Mouse (Mus musculus): ENCODE results near the gene Immp2l.
A peak's percentile ranks its signal among the peaks of the same experiment; 100 is the strongest.

Immp2l gene

DNA sequence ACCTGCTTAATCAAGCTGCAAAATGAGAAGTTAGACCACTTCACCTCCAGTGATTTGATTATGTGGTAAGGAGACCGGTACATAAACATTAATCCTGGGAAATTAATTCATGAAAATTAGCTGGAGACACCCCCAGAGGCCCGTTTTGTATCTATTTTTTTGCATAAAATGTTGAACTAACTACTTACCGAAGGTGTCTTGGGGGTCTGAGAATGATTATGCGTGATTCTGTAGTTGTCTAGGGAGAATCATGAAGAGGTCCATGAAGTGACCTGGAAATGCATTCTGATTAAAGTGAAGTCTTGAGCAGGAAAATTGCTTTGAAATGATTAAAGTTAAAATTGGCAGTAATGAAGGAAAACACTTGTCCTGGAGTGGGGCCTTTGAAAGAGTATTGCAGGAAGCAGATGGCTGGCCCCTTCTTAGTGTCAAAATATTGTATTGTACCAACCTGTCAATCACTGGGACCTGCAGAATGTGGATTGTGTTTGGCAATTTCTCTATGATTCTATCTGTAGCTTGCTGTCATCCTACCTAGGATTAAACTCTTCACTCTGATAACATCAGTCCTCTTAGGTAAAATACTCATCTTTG, 920.3 kb downstream of the Immp2l start:
- DNase-seq (ENCODE audit: extremely low read depth, insufficient read length, low spot score) = no peak

DNA sequence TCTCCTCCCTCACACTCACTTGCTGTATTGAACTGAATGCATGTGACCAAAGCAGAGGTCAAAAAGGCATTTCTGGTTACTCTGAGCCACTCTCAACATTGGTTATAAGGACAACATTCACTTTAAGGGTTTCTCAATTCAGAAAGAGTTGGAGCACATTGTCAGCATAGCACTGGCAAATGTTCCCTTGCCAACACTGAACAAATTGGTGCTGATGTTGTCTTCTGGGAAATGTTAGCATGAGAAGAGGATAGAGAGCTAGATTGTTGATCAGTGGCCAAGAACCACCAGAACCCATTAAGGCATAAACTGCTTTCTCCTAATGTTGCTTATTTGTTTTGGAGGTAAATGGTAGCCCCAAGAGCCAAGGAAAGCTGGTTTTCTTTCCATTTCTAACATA, 922.6 kb downstream of the Immp2l start:
- DNase-seq (ENCODE audit: extremely low read depth, insufficient read length, low spot score) = no peak

DNA sequence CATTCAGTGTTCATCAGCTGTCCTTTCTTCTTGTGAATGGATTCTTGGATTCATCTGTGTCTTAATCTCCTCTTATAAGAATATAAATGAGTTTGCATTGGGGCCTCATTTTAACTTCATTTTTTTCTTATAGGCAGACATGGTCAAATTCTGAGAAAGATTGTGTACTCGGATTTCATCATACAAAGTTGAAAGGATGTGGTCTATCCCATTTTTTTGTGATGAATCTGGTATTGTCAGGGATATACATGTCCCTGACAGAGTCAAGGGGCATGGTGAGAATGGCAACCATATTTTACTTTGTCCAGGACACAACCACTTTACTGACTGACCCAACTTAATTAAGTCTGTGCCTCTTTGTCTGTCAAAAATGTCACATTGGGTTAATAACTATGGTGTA, 925.5 kb downstream of the Immp2l start:
- DNase-seq (ENCODE audit: extremely low read depth, insufficient read length, low spot score) = no peak

DNA sequence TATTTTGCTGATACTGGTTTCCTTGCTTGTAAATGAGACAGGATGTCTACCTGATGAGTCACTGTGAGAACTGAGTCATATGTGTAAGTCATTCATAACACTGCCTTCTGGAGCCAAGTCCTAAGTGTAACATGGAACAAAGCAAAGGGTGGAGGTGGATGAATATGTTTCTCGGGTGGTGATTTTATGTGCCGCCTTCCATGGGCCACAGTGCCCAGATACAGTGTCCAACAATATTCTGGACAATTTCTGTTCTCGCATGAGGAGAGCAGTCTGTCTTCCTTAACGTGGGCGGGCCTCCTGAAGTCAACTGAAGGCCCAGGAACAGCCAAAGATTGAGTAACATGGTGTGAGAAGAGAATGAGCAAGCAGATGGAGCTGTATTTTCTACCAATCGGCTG, 926.0 kb downstream of the Immp2l start:
- peak; percentile 79 for DNase-seq (ENCODE audit: extremely low read depth, insufficient read length, low spot score)

DNA sequence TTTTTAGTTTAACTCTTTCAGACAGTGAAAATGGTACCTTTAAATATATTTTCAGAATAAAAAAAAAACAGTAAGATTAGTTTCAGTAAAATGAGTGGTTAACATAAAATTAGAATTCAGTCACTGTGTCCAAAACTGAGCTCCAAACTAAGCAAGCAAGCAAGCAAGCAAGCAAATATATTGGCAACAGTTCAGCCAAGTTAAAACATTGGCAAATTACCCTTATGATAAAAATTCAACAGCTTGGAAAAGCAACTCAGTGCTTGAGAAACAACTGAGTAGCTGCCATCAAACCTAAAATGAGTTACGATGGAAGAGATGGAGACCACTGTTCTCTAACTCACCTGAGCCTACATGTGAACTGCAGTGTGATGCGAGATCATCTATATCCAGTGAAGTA, 926.8 kb downstream of the Immp2l start:
- DNase-seq (ENCODE audit: extremely low read depth, insufficient read length, low spot score) = no peak

DNA sequence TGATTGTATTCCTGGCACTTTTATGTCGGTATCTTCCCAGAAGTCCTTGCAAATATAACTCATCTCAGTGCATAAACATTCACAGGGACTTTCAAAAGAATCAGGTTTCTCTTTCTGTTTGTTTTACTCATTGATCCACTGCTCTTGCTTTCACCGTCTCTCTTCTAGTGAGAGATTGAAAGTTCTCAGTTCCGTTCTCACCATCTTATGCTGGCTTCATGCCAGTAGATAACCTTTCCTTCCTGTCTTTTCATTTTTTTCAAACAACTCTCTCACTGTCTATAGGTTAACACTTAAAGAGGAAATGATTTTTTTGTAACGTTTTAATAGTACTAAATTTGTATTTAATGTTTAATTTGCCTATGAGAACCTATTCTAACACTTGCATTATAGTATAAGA, 937.1 kb downstream of the Immp2l start:
- DNase-seq (ENCODE audit: extremely low read depth, insufficient read length, low spot score) = no peak

DNA sequence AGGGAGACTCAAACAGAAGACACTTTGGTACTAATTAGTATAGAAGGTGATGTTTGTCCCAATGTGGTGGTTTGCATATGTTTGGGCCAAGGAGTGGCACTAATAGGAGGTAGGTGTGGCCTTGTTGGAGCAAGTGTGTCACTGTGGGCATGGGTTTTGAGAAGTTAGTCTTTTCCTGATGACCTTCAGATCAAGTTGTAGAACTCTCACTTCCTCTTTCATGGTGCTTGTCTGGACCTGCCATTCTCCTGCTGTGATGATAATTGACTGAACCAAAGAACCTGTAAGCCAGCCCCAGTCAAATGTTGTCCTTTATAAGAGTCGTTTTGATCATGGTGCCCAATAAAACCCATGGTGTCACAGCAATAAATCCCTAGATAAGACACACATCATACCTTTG, 967.5 kb downstream of the Immp2l start:
- no peak for DNase-seq (ENCODE audit: extremely low read depth, insufficient read length, low spot score)

Measured in 3134 (cell line).